In genomic region chr11:88015795-88016194, GRCm38 (mm10) we compare ENCODE assay signal across 25 mouse cellular contexts.
"Had no signal": no experiment of that assay in that cellular context is flagged by ENCODE, and none has a peak within 500 bp of the region (broad histone marks: within the 10 kb centered on the region; RNA-seq: fewer than 3 reads in every experiment).

No protein-coding gene starts in this region.

- H3K4me1 ChIP-seq: hindbrain, embryonic 15.5 days; kidney, embryonic 15.5 days; limb, embryonic 10.5 days; limb, embryonic 12.5 days; liver, embryonic 13.5 days; liver, embryonic 15.5 days had no signal

- ATAC-seq: intestine, embryonic 16.5 days; liver, postnatal 0 days had no signal

- H3K36me3 ChIP-seq: hindbrain, embryonic 13.5 days; hindbrain, embryonic 15.5 days; kidney, embryonic 15.5 days; limb, embryonic 10.5 days; limb, embryonic 12.5 days; liver, embryonic 13.5 days; liver, embryonic 15.5 days had no signal

- H3K27ac ChIP-seq: heart, adult 2 months; hindbrain, embryonic 15.5 days; hindbrain, postnatal 0 days; kidney, embryonic 15.5 days; kidney, postnatal 0 days; limb, embryonic 10.5 days; limb, embryonic 12.5 days; liver, embryonic 13.5 days; liver, embryonic 15.5 days had no signal

- H3K4me3 ChIP-seq: heart, adult 2 months; hindbrain, embryonic 13.5 days; hindbrain, embryonic 15.5 days; kidney, embryonic 15.5 days; limb, embryonic 10.5 days; limb, embryonic 12.5 days; liver, embryonic 13.5 days; liver, embryonic 15.5 days had no signal

- DNase-seq: gastrocnemius, postnatal 14 days; gastrocnemius, postnatal 36 days; heart, adult 11 months; heart, adult 2 months; heart, postnatal 14 days; heart, postnatal 36 days; kidney, adult 11 months; kidney, adult 2 months; kidney, adult 9 months; kidney, postnatal 14 days; kidney, postnatal 36 days; liver; liver, embryonic 13.5 days; liver, postnatal 0 days had no signal

- H3K9me3 ChIP-seq: hindbrain, embryonic 13.5 days; hindbrain, embryonic 15.5 days; kidney, embryonic 15.5 days; limb, embryonic 10.5 days; limb, embryonic 12.5 days; liver, embryonic 13.5 days; liver, embryonic 15.5 days had no signal

- H3K27me3 ChIP-seq: hindbrain, embryonic 13.5 days; hindbrain, embryonic 15.5 days; liver, embryonic 15.5 days had no signal

- H3K4me2 ChIP-seq: heart, embryonic 11.5 days; hindbrain, embryonic 13.5 days; hindbrain, embryonic 15.5 days; kidney, embryonic 15.5 days; limb, embryonic 12.5 days; liver, embryonic 11.5 days; liver, embryonic 13.5 days; liver, embryonic 15.5 days had no signal

- H3K9ac ChIP-seq: hindbrain, embryonic 13.5 days; hindbrain, embryonic 15.5 days; kidney, embryonic 15.5 days; limb, embryonic 12.5 days; liver, embryonic 13.5 days; liver, embryonic 15.5 days; liver, postnatal 0 days had no signal
